Mouse (Mus musculus) cerebellum, adult 8-10 months (tissue): Measurements from ENCODE around the gene Ptprm.
"Not testable (repeated sequence)": the region's sequence is repeated elsewhere in the genome, so short reads cannot be mapped to it uniquely, and the experiment has no call there.

Experiments
- DNase-seq: peaks from one replicate; pipeline ENCODE4 v3.0.0; 2022

Gene Ptprm

GRCm38 (mm10) chr17:66858757-66859156, 495.5 kb downstream of the Ptprm start:
- DNase-seq: no peak

GRCm38 (mm10) chr17:66852496-66852895, 501.8 kb downstream of the Ptprm start:
- no peak for DNase-seq

DNA sequence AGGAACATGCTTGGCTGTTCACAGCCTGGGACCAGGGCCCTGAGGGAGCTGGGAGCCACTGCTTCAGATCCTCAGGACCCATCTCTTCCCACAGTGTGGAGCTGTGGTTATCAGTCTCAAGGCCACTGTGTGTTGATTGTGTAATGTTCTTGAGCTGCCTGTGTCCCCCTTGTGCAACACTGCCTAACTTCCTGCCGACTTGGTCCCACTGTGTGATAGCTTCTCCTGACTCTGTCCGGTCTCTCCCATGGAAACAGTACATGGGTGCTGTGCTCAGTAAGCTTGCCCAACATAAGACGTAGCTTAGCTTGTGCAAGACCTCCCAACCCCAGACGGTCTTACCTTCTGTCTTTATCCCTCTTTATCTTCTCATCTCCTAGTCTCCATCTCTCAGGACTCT, 507.2 kb downstream of the Ptprm start:
- DNase-seq: not testable (repeated sequence)

- DNase-seq: no peak
These were observed 531.9 kb downstream of the Ptprm start for GRCm38 (mm10) chr17:66822347-66822746.

- no peak for DNase-seq
These were observed 536.9 kb downstream of the Ptprm start for GRCm38 (mm10) chr17:66817380-66817779.

DNA sequence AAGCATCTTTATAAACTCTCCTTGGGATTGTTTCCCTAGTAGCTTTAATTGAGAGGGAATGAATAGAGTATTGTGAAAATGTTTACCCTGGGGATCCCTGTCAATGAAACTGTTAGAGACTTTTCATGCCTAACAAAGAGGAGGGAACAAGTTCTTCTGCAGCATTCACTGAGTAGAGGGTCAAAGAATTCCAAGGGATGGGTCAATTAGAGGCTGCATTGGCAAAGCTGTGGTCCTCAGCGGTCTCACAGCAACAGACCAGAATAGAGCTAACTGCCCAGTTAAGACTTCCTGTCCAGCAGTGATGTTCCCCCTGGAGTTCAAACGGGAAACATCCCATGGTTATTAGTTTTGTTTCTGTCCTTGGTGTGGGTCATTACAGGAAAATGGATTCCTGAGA, 538.3 kb downstream of the Ptprm start:
- DNase-seq: no peak

DNA sequence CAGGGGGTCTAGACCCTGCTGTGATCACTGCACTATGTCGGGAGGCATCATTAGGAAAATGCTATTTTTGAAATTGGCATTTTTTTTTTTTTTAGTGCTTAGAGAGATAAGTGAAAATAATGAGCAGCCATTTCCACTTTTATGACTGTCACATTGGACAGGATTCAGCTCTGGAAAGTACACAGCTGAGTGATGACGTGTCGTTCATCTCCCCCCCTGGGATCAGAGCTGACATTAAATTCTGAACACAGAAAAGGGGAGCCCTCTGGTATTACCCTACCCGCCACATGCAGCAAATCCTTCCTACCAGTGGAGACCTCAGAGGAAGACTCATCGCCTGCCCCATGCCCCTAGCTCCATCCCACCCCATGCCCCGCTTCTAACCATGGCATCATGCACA, 540.5 kb downstream of the Ptprm start:
- no peak for DNase-seq

GRCm38 (mm10) chr17:66813346-66813745, 540.9 kb downstream of the Ptprm start:
- DNase-seq: no peak

- no peak for DNase-seq
These were observed 544.5 kb downstream of the Ptprm start for GRCm38 (mm10) chr17:66809786-66810185.

DNA sequence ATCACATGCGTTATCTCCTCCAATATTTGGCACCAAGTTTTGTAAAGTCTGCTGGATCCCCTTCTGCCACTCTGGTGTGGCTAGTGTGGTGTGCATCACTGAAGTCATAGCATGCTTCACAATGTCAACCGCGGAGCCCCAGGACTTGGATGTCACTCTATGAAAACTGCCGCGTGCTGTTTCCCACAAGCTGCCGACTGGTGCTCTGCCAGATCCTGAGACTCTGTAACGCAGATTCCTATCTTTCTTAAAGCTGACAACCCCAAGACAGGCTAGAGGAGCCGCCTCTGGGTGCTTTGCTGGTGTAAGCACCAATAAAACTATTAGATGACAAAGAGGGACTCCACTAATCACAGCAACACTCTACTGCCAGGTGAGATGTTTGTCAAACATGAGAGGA, 546.1 kb downstream of the Ptprm start:
- DNase-seq: no peak

DNA sequence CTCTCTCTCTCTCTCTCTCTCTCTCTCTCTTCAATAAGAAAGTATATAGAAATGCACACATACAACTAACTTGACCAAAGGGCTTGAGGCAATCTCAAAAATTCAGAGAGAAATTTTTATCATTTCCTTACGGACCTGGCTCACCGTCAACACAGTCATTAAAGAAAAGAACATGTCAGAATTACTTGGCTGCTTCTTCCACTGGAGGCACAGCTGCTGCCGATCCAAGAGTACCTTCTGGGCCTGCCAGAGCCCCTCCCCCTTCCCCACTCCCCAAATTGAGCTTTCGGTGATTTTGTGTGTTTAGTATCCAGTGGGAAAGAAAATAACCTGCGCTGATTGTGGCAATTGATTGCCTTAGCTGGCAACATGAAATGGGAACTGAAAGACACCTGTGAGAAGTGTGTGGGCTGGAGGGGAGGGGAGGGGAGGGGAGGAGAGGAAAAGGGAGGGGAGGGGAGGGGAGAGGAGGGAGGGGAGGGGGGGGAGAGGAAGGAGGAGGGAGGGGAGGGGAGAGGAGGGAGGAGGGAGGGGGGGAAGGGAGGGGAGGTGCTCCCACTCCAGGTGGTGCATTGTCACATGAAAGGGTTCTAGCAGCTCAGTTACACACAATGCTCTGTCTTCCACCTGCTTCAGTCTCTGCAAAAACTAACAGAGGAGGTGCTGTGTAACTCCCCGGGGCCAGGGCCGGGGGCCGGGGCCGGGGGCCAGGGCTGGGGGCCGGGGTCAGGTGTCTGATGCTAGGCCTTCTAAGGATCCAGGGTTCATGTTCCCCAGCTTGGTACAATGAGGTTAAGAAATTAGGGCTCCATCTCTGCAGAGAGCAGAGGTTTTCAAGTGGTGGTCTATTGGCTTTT, 552.2 kb downstream of the Ptprm start:
- DNase-seq: no peak

GRCm38 (mm10) chr17:66800231-66800630, 554.0 kb downstream of the Ptprm start:
- DNase-seq: no peak

DNA sequence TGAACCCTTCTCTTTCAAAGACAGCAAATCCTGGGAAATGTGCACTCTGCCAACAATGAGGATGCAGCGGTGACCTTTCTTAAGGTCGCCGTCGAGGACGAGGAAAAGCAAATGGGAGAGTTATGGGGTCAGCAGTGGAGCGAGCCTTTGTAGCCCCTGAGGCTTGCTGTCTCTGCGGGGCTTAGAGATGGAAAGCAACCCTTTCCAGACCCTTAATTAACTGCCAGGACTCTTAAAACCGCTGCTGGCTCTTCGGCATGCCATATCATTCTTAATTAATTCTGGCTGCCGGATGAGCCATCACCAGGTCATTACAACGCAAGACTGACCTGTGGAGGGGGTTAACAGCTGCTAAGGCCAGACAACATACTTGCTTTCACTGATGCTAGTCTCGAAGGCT, 568.1 kb downstream of the Ptprm start:
- no peak for DNase-seq

GRCm38 (mm10) chr17:66785586-66785985, 568.7 kb downstream of the Ptprm start:
- DNase-seq: no peak

GRCm38 (mm10) chr17:66783601-66784000, 570.7 kb downstream of the Ptprm start:
- DNase-seq: no peak

- no peak for DNase-seq
These were observed 571.2 kb downstream of the Ptprm start for GRCm38 (mm10) chr17:66783075-66783492.

DNA sequence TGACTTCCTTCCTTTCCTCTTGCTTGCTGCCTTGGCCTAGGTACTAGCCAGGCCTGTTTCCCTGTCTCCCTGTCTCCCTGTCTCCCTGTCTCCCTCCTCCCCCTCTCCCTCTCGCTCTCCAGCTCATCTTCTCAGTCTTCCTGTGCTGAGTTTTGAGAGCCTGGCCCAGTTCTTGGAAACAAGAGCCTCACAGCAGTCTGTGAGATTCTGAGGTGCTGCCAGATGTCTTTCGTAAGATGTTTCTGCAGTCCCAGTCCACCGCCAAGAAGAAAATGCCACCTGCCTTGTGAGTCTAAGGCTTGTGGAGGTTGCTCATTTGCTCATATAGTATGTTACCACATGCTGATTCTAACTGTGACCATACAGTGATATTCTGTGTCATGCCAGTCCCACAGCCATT, 572.3 kb downstream of the Ptprm start:
- no peak for DNase-seq

GRCm38 (mm10) chr17:66779026-66779425, 575.2 kb downstream of the Ptprm start:
- DNase-seq: no peak

GRCm38 (mm10) chr17:66769365-66770363, 584.6 kb downstream of the Ptprm start:
- DNase-seq: no peak

DNA sequence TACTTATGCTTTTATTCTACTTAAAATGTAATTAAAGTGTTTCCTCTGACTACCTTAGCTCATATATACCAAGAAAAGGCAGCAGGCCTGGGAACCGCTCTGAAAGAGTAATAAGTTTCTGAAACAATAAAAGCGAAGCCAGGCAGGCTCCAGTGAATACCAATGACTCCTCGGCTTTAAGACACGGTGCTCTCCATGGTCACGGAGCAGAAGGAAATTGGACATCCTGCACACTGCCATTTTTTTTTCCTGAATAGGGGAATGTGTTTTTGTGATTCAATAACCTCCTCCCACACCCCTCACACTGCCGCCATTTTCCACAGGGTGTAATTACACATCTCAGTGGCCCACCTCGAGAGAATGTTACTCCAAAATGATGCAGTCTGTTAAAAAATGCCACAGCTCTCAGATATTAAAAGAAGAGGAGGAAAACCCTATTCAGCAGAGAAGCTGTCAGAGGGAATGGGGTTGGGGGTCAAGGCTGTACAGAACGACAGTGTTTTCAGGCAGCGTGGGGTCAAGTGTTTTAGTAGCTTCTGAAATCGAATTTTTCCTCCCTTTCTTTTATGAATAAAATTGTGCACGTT, 585.5 kb downstream of the Ptprm start:
- DNase-seq: no peak

DNA sequence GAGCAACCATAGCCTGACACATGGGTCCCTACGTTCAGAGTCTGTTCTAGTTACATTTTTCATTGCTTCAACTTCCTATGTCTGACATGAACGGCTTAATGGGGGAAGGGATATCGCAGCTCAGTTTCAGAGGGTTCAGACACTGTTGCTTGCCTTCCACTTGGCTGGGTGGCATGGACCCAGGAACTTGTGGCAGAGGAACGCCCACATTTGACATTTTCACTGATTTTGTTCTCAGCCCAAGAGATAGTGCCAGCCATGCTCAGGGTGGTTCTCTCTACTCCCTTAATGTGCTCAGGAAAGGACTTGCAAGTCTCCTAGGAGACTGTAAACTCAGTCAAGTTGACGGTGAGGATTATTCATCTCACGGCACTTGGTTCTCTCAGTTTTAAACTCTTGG, 588.1 kb downstream of the Ptprm start:
- DNase-seq: no peak

DNA sequence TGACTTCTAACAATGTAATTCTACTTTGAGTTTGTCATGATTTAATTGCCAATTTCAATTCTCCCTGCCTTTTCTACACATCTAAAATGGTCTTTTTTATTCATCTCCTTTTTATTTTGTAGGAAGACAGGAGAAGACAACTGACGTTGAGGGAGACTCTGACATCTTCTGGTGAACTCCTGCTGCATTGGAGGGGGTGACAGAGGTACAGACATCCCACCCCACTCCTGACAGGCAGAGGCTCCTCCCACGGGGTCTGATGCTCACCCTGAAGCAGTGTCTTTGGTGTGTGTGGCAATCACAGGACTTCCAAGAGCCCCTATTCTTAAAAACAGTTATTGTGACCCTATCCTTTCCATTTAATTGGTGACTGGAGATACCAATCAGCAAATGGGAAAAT, 589.8 kb downstream of the Ptprm start:
- DNase-seq: no peak

GRCm38 (mm10) chr17:66762716-66763115, 591.5 kb downstream of the Ptprm start:
- no peak for DNase-seq
